Mouse (Mus musculus) retina, adult 2 months (tissue): ENCODE results near the gene Orm3.
A peak's percentile ranks its signal among the peaks of the same experiment; 100 is the strongest.

ENCODE experiments used
- DNase-seq: peaks from one replicate; pipeline ENCODE4 v3.0.0-alpha.2; 2012; ENCODE audit warnings: low read depth, low spot score

The Orm3 gene

GRCm38 (mm10) chr4:63401620-63402019 is 45.7 kb downstream of the Orm3 start:
- DNase-seq: no peak

DNA sequence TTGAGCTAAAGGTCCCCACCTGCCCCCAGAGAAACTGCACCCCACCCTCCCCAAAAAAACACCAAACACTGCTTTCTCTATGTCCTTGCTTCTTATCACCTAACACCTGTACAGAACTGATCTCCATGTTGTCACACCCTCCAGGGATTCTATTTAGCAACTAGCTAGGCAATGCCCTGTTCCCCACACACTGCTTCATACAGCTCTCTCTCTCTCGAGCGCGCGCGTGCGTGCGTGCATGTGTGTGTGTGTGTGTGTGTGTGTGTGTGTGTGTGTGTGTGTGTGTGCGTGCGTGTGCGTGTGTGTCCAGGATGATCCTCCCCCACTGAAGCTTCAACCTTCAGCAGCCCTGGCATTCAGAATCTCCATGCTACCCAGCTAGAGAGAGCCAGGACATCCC is 46.1 kb downstream of the Orm3 start:
- no peak for DNase-seq

DNA sequence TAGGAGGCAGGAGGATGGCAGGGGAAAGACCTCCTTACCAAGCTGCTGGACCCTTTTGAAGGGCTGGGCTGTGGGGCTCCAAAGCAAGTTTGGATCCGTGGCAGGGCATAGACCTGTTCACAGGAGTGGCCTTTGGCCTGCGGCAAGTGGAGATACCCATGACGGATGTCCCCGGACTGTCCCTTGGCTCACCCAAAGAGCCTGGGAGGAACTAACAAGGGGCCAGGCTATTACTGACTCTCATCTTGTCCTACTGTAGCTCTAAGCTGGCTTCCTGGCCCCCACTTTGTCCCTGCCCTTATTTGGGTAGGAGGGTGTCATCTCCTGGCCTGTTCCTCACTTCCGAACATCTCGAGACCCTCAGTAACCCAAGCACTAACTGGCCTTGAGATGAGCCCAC is 46.6 kb downstream of the Orm3 start:
- no peak for DNase-seq

DNA sequence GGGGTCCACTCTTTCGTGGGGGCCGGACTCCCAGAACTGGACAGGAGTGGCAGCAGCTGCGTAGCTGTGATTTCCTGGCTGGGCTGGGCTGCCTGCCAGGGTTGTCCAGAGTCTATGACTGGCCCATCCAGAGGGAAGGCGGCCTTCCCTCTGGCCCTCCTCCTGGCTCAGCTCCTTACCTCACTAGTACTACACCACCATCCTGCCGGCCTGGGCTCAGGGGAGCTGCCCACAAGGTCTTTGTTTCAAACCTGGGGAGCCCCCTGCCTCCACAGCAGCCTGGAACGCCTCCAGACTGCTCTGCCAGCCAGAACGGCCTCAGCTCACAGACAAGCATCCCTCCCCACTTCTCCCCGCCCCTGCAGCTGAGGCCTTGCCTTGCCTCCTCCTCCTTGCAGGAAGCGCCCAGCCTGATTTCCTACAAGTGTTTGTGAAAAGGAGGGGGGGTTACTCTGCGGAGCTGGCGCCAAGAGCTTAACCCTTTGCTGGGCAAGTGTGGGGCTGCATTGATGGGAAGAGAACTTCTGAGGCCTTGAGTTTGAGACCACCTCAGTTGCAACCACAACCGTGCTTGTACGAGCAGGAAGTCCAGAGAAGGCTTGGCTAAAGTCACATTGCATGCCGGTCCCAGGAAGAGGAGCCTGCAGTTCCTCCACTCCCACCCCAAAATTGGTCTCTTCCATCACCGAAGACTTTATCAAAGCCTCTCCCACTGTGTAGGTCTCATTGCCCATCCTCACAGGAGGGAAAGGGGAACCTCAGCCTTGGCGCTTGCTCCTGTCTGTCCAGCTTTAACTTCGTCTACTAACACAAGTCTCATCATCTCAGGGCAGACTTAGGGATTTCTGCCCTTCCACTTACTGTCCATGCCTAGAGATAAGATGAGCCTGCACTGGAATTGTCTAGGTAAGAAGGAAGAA is 47.3 kb downstream of the Orm3 start, which contains the start of gene Akna:
Akna (minus strand) TSS at position 315 of the 920 bp plus-strand sequence.
- DNase-seq: no peak

GRCm38 (mm10) chr4:63404205-63404604 is 48.2 kb downstream of the Orm3 start:
- no peak for DNase-seq

DNA sequence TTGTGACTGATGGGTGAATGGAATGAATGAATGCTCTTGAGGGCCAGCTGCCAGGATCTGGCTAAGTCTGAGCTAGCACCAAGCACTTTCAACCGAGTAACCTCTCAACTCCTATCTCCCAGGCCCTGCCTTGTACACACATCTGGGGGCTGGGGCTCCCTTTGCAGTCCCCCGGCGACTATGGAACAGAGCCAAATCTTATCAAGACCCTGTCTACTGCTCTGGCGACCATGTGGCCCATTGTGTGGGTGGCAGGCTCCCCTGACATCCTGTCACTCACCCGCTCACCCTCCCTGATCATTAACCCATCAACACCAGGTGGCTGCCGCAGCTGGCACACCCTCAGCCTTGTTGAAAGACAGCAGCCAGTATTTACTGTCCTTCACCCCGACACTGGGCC is 49.1 kb downstream of the Orm3 start:
- DNase-seq: no peak

DNA sequence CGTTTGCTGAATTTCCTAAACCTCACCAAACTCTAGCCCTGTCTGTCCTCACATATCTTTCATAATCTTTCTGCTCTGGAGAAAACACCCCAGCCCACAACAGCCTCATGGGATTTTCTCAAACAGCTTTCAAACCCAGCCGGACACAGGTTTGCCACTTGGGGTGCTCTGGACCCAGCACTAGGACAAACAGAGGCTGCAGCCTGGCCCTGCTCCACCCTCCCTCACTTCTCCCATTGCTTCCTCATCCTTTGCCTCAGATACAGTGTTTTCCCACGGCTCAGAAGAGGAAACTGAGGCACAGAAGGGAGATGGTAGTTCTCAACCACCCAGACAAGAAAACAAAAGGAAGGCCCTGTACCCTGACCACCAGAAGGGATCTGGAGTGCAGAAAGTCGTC is 49.7 kb downstream of the Orm3 start:
- DNase-seq: no peak

DNA sequence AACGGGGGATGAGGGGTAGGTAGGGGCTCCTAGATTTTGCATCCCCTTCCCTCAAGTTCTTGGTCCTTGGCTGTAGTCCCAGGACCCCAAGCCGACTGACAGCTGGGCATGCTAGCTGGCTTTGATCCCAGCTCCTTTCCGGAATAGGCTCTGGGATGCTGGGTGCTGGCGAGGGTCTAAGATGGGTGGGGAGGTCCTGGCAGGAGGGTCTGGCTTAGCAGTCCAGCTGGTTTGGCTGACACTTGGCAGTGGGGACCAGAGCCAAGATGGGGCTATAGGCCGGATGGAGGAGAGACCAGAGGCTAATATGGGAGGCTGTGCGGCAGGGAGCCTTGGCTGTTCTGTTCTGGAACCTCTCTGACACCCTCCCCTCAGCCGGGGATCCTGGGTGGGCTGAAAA is 52.3 kb downstream of the Orm3 start:
- DNase-seq: no peak

DNA sequence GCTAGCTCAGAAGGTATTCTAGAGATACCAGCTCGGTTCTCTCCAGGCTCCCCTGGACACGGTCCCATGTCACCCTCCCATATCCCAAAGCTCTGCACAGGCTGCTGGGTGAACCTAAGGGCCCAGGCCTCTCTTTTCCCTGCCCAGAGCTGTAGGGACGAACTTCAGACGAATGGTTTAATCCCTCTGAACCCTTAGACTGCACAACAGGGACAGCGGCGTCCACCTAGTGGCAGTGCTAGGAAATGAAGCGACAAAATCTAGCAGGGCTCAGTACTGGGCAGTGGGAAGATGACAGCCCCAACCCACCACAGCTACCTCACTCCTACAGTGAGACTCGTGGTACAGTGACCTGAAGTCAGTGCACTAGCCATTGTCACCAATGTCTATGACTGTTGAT is 52.7 kb downstream of the Orm3 start:
- peak; percentile 64 for DNase-seq
